Mouse (Mus musculus): ENCODE results near the gene Pax8.

GRCm38 (mm10) chr2:24485398-24485797 lies 10.0 kb upstream of the Pax8 start:
- TF ChIP-seq POLR2A (IDR thresholded peaks at IDR 0.05; ENCODE audit: low read depth, low read length) (no peak), CTCF (IDR thresholded peaks at IDR 0.05; ENCODE audit: extremely low read depth, insufficient read depth, insufficient read length, insufficient replicate concordance) (no peak)

Data from spleen, adult 2 months (tissue).